Mouse (Mus musculus) layer of hippocampus, postnatal 25 days (tissue): ENCODE measurements around the gene Crtac1. TPM values are rescaled to one million over a fixed set of nuclear protein-coding genes. Genes with fewer than 3 reads are reported as not detected.

Source experiments
- DNase-seq, 2 experiments: peaks; one replicate each; pipeline ENCODE4 v3.0.0; 2022; ENCODE audit warnings: mixed read lengths in 2 of 2, low spot score in 1 of 2; ENCODE audit errors: extremely low spot score in 1 of 2
- total RNA-seq, 2 experiments: library from RNA; stranded (reverse); gene quantifications; 2 replicates each; pipeline ENCODE4 v1.2.3; 2021

Crtac1 gene
- total RNA-seq, 2 experiments from 2014 or later = 82.9 to 105 TPM

DNA sequence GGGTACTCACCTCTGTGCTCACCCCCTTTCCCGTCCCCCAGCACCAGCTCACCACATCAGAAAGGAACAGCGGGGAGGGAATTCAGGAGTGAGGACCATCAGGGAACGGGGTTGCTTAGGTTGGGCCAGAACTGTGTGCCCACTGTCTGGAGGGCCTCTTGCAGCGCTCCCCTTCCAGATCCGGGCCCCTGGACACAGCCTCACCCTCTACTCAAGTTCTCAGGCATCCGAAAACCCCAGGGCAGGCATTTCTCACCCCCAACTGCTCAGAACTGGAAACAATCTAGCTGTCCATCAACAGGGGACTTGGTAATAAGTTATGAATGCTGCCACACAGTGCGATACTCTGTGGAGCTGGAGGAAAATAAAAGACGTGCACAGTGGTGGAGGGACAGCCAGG, 139.5 kb downstream of the Crtac1 start:
- no peak for DNase-seq

DNA sequence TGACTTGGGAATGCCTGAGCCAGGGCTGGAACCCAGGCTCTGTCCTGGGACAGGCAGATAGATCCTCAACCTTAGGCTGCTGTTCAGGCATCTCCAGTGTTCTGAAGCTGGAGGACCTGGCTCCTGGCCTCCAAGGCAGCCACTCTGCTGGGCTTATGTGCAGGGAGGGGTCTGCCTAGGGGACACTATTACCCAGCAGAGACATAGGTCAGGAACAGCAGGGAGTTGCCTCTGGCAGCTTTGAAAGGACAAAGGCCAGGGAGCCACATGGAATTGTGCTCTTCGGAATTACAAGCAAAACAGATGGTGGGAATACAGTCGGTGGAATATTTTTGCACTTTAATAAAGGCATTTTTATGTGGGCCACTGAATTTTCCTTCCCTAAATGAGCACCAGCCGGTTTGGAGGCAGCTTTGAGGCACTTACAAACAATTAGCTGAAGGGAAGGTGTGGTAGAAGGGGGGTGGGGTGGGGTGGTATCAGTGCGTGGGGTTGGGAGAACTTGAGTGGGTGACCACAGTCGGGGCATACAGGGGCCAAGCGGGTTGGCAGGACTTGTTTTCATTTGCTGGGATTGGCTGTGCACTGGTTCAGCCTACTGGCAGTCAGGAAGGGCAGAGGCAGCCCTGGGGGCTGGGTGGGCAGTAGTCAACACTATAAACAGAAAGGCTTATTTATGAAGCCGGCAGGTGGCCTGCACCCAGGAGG, 140.5 kb downstream of the Crtac1 start:
- DNase-seq = no peak

DNA sequence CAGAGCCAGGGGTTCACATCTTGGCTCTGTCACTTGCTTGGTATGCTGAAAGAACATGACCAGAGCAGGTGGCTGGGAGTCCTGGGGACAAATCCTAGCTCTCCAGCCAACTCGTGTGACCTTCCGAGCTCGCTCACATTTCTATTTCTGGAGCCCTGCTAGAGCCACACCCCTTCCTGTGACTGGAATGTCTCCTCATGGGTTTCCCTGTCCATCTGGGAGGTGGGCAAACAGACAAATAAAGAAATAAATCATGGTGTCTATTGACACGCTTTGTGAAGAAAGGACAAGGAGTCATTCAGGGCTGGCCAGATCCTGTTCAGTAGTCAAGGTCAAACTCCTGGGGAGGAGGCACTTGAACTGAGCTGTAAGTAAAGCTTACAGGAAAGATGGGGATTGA, 143.2 kb downstream of the Crtac1 start:
- DNase-seq = no peak

GRCm38 (mm10) chr19:42284178-42284577, 147.4 kb downstream of the Crtac1 start:
- DNase-seq = no peak

GRCm38 (mm10) chr19:42279611-42280010, 152.0 kb downstream of the Crtac1 start:
- DNase-seq = no peak

DNA sequence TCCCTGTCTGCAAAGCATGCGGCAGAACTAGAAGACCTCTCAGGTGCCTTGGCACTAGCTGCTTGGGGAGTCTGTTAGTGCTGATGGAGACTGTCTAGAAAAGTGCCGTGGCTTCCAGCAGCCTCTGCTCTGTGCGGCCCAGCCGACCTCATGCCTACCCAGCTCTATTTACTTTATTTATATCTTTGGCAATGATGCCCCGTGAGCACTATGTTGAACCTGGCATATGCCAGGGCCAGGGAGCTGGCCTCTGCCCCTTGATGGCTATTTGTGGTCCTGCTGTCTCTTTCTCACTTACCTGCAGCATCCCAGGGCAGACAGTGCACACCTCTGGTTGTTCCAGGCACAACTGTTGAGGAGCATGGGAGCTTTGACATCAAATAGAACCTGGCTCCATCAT, 153.1 kb downstream of the Crtac1 start:
- no peak for DNase-seq

DNA sequence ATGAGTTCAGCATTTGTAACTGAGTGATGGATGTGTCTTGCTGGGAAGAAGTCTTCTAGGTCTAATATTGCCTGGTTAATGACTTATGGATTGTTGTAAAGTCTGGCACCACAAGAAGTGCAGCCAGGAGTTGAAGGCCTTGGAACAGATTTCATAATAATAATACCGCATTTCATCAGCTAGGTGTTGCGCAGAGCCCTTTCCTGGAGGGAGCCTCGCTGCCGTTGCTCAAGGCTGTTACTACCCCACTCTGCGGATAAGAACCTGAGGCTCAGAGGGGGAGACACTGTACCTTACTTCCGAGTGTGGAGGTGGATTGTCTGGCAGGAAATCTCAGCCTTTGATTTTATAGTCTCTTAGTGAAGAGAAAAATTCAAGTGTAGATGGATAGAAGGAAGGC, 154.3 kb downstream of the Crtac1 start:
- no peak for DNase-seq

- DNase-seq = peak; percentile 88 to 99
Observed at GRCm38 (mm10) chr19:42272003-42272963, 159.3 kb downstream of the Crtac1 start.

GRCm38 (mm10) chr19:42271182-42271581, 160.4 kb downstream of the Crtac1 start:
- DNase-seq = no peak

DNA sequence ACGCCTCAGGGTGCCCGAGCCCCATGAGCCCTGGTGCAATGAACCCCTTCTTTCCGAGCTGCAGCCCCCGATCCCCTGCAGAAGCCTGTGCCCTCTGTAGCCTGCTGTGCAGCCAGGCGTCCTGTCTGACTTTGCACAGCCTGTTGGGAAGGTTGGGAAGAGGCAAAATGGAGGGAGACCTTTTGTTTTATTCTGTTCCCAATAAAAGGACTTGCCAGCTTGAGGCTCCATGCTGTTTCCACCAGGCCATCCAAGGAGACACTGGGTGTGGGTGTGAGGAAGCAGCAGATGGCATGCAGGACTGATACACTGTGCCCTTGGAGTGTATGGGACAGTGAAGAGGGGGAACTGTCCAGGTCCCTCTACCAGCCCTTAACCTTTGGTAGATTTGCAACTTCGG, 161.5 kb downstream of the Crtac1 start:
- no peak for DNase-seq

- no peak for DNase-seq
Observed at GRCm38 (mm10) chr19:42268337-42268736, 163.2 kb downstream of the Crtac1 start.

- DNase-seq = no peak
Observed at GRCm38 (mm10) chr19:42263524-42263923, 168.1 kb downstream of the Crtac1 start.

GRCm38 (mm10) chr19:42260486-42260885, 171.1 kb downstream of the Crtac1 start:
- no peak for DNase-seq

- no peak for DNase-seq
Observed at GRCm38 (mm10) chr19:42258596-42258995, 173.0 kb downstream of the Crtac1 start.

GRCm38 (mm10) chr19:42258031-42258430, 173.6 kb downstream of the Crtac1 start:
- DNase-seq = no peak

DNA sequence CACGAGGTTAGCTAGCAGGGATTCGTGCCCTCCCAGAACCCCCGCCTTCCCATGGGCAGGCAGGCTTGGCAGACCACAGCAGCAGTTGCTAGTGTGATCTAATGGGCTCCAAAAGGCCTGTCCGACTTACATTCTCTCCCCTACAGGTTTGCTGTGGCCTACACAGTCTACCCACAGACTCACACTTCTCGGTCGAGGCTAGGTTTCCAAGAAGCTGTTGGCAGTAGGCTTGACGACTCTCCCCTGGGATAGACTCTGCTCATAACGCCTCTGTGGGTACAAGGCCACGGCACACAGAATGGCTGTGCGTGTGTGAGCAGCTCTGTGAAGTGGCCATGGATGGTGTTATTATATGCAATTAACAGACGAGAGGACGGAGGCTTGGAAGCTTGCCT, 174.3 kb downstream of the Crtac1 start:
- DNase-seq = no peak

DNA sequence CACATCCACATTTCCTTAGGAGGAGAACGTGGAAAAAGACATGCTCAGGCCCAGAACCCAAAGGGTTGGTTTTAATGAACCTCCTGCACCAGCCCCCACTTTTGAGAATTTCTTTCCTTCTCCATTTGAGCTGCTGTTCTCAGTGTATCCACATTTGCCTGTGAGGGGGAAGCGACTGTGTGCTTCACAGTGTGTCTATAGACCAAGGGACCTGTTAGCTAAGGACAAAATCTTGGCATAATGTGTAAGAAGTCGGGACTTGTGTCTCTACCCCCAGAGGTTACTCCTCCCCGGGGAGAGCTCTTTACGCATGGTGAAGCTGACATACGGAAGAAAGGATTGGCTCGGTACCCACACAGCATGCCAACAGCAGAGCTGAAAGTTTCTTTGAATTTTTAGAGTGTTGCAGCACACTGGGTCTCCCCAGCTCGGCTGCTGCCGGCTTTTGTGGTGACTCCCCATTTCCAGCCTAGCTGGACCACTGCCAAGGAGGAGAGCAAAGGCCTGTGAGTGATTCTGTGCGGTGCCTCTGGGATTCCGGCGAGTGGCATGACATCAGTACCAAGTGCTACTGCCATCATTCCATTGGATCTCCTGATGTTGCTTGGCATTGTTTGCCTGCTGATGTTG, 174.9 kb downstream of the Crtac1 start:
- peak in 1 of 2 experiments; percentile 29 for DNase-seq

GRCm38 (mm10) chr19:42255784-42256610, 175.6 kb downstream of the Crtac1 start:
- DNase-seq = peak; percentile 47 to 54

DNA sequence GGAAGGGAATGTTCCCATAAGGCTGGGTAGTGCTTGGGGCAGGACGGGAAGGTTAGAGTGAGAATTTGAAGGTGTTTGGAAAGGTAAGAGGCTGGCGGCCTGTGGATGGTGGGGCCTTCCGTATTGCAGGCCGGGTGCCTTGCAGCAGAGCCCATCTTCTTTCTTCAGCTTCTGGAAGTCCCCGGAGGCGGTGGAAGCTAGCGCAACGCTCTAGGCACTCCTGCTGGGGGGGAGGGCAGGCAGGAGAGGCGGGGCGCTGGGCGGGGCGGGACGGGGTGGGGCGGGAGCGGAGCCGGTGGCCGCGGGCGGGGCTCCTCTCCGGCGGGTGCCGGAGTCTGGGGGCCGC, 176.2 kb downstream of the Crtac1 start:
- peak; percentile 39 to 44 for DNase-seq
